Mouse (Mus musculus) intestine, embryonic 15.5 days (tissue): ENCODE results near the gene Rsph6a. TPM values are rescaled to one million over a fixed set of nuclear protein-coding genes. Genes with fewer than 3 reads are reported as not detected.
A peak's percentile ranks its signal among the peaks of the same experiment; 100 is the strongest.

ENCODE experiments used
- ATAC-seq: fragments of 200-750 bp; cut with Nextera tagmentation; 2 replicates; pipeline ENCODE4 v1.8.0; 2017; ENCODE audit warnings: moderate TSS enrichment, moderate library complexity
- H3K27ac ChIP-seq: fragments of 300-500 bp; sonication (generic); 2 replicates; pipeline ENCODE4 v1.5.1; 2015; ENCODE audit warnings: mild to moderate bottlenecking, inconsistent platforms
- H3K27me3 ChIP-seq: fragments of 300-500 bp; sonication (generic); replicated peaks from 2 replicates; pipeline ENCODE4 v1.6.1; 2015; ENCODE audit warnings: inconsistent platforms
- H3K36me3 ChIP-seq: fragments of 300-500 bp; sonication (generic); 2 replicates; pipeline ENCODE4 v1.6.1; 2015; ENCODE audit warnings: inconsistent platforms
- H3K4me1 ChIP-seq: fragments of 300-500 bp; sonication (generic); replicated peaks from 2 replicates; pipeline ENCODE4 v1.6.1; 2015; ENCODE audit warnings: inconsistent platforms
- H3K4me2 ChIP-seq: fragments of 300-500 bp; sonication (generic); replicated peaks from 2 replicates; pipeline ENCODE4 v1.6.1; 2015; ENCODE audit warnings: mild to moderate bottlenecking, inconsistent platforms
- H3K4me3 ChIP-seq: fragments of 300-500 bp; sonication (generic); replicated peaks from 2 replicates; pipeline ENCODE4 v1.5.1; 2015; ENCODE audit warnings: inconsistent platforms
- H3K9ac ChIP-seq: fragments of 300-500 bp; sonication (generic); 2 replicates; pipeline ENCODE4 v1.6.1; 2015; ENCODE audit warnings: inconsistent platforms
- H3K9me3 ChIP-seq: fragments of 300-500 bp; sonication (generic); 2 replicates; pipeline ENCODE4 v1.6.1; 2016; ENCODE audit warnings: inconsistent platforms
- whole genome bisulfite sequencing: fragments of 180-500 bp; shearing (Covaris S2); methylation state at CpG from one replicate; pipeline ENCODE4 v1.1.7; 2015; 5-methylcytosine and 5-hydroxymethylcytosine counted together
- polyA plus RNA-seq: library from polyadenylated mRNA; unstranded; fragments of >200 nt; fragmentation: Nextera tagmentation; extraction: Ambion mirVana; gene quantifications from 2 replicates; pipeline ENCODE4 v1.2.1, GENCODE M21; 2015

Gene Rsph6a
- polyA plus RNA-seq, 1 experiment from 2014 or later = not detected

DNA sequence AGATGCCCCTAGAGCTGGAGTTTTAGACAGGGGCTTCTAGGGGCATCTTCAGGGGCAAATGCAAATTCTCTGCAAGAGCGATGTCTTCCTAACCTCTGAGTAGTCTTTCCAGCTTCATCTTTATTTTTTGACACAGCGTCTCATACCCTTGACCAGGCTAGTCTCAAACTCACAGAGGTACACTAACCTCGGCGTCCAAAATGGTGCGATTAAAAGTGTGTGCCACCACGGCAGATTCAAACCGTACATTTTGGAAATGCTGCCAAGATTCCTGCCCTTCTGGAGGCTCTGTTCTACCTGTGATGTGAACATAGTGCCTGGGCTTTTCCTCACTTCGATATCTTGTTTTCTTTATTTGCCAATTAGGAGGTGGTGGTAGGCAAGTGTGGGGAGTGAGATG lies 64.6 kb downstream of the Rsph6a start:
- H3K9me3 ChIP-seq = no peaks in the 10 kb centered on the region
- peak; percentile 26 for ATAC-seq
- WGBS = 93% methylated on average over 8 of the region's 8 CpGs
- H3K9ac ChIP-seq = no peak overlapping the region
- H3K4me1 ChIP-seq = peaks cover 6% of the 10 kb centered on the region
- H3K4me2 ChIP-seq = no peak overlapping the region; the same call in 1 of the 2 replicates
- H3K4me3 ChIP-seq = no peak overlapping the region
- H3K27me3 ChIP-seq = no peaks in the 10 kb centered on the region
- H3K36me3 ChIP-seq = no peaks in the 10 kb centered on the region
- H3K27ac ChIP-seq = no peak overlapping the region

GRCm38 (mm10) chr7:19119631-19120429 lies 65.3 kb downstream of the Rsph6a start, which contains the start of gene Fbxo46:
TSS of gene Fbxo46 (plus strand) at chr7:19119859.
- Histone ChIP-seq H3K9ac (peak within 1 kb of the TSS; percentile 73), H3K9me3 (no peaks in the 10 kb centered on the region), H3K36me3 (no peaks in the 10 kb centered on the region), H3K4me2 (peak within 1 kb of the TSS; percentile 76), H3K27me3 (no peaks in the 10 kb centered on the region), H3K4me3 (peak within 1 kb of the TSS; percentile 67), H3K27ac (no peak within 1 kb of the TSS), H3K4me1 (peaks cover 6% of the 10 kb centered on the region)
- peak; percentile 97 for ATAC-seq
- 2% methylated on average over 34 of the region's 34 CpGs for WGBS

DNA sequence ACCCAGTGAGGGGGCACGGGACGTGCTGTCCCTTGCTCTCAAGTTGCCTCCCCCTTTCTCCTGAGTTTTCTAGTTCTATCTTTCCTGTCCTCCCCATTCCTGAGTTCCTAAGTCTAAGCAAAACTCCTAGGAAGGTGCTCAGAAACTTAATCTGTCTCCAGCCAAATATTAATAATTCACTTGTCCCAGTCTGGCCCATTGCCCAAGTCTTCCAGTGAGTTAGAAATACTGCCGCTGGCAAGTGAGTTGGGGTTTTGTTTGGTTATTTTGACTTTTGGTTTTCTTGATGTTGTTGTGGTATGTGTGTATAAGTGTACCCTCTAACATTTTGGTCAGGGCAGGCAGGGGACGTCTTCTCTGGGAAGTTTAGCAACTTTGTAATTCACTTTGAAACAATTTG lies 67.2 kb downstream of the Rsph6a start:
- Histone ChIP-seq H3K9me3 (no peaks in the 10 kb centered on the region), H3K9ac (no peak overlapping the region), H3K36me3 (no peaks in the 10 kb centered on the region), H3K27me3 (no peaks in the 10 kb centered on the region), H3K4me3 (no peak overlapping the region), H3K27ac (no peak overlapping the region), H3K4me2 (no peak overlapping the region), H3K4me1 (peaks cover 6% of the 10 kb centered on the region)
- 79% methylated on average over 4 of the region's 4 CpGs for WGBS
- ATAC-seq = no peak

Other genes starting within 250 kb of the Rsph6a start
- gene Psg17, start 233.1 kb upstream of the Rsph6a start, polyA plus RNA-seq = 0.13 TPM in 2 replicates
- gene Mill2, start 214.7 kb upstream of the Rsph6a start, polyA plus RNA-seq = 0.73 TPM in 2 replicates
- gene Pglyrp1, start 183.4 kb upstream of the Rsph6a start, polyA plus RNA-seq = 53.1 and 72.8 TPM in 2 replicates
- gene Ccdc61, start 144.3 kb upstream of the Rsph6a start, polyA plus RNA-seq = 25.2 and 29.2 TPM in 2 replicates
- gene Nova2, start 128.8 kb upstream of the Rsph6a start, polyA plus RNA-seq = 0.49 and 0.57 TPM in 2 replicates
- gene Nanos2, start 67.3 kb upstream of the Rsph6a start, polyA plus RNA-seq = not detected in 2 replicates
- gene Mypop, start 63.4 kb upstream of the Rsph6a start, polyA plus RNA-seq = 2.5 and 2.9 TPM in 2 replicates
- gene Irf2bp1, start 50.6 kb upstream of the Rsph6a start, polyA plus RNA-seq = 24.5 and 24.6 TPM in 2 replicates
- 26.6 and 28.3 TPM in 2 replicates for gene Foxa3, start 31.2 kb upstream of the Rsph6a start, polyA plus RNA-seq
- gene Sympk, start 30.3 kb upstream of the Rsph6a start, polyA plus RNA-seq = 29.6 and 30.3 TPM in 2 replicates
- gene Dmwd, start 21.5 kb downstream of the Rsph6a start, polyA plus RNA-seq = 11.0 and 13.4 TPM in 2 replicates
- gene Dmpk, start 29.2 kb downstream of the Rsph6a start, polyA plus RNA-seq = 52.2 and 53.7 TPM in 2 replicates
- gene Six5, start 39.9 kb downstream of the Rsph6a start, polyA plus RNA-seq = 8.7 and 8.8 TPM in 2 replicates
- gene Gm4969, start 63.7 kb downstream of the Rsph6a start, polyA plus RNA-seq = 1.8 and 2.3 TPM in 2 replicates
- 10.5 and 12.8 TPM in 2 replicates for gene Fbxo46, start 65.2 kb downstream of the Rsph6a start, polyA plus RNA-seq
- 9.2 and 11.5 TPM in 2 replicates for gene Qpctl, start 94.6 kb downstream of the Rsph6a start, polyA plus RNA-seq
- 138 TPM in 2 replicates for gene Snrpd2, start 95.0 kb downstream of the Rsph6a start, polyA plus RNA-seq
- gene Gipr, start 111.4 kb downstream of the Rsph6a start, polyA plus RNA-seq = 2.5 and 2.8 TPM in 2 replicates
- gene Eml2, start 121.7 kb downstream of the Rsph6a start, polyA plus RNA-seq = 6.5 and 7.3 TPM in 2 replicates
- 1.4 and 1.5 TPM in 2 replicates for gene Gpr4, start 157.8 kb downstream of the Rsph6a start, polyA plus RNA-seq
- 36.8 and 39.4 TPM in 2 replicates for gene Opa3, start 173.6 kb downstream of the Rsph6a start, polyA plus RNA-seq
- 109 and 114 TPM in 2 replicates for gene Vasp, start 217.1 kb downstream of the Rsph6a start, polyA plus RNA-seq
- 0.14 and 0.34 TPM in 2 replicates for gene Ppm1n, start 225.4 kb downstream of the Rsph6a start, polyA plus RNA-seq
- 11.3 and 12.5 TPM in 2 replicates for gene Rtn2, start 227.9 kb downstream of the Rsph6a start, polyA plus RNA-seq